Mouse (Mus musculus) MEL (cell line): ENCODE results near the gene Cbr3. TPM values are rescaled to one million over a fixed set of nuclear protein-coding genes. Genes with fewer than 3 reads are reported as not detected.

Source experiments
- DNase-seq: peaks from one replicate; pipeline ENCODE4 v3.0.0; 2011; ENCODE audit warnings: low read depth, low spot score
- H3K27ac ChIP-seq: 2 replicates; pipeline ENCODE4 v1.5.1; 2012; ENCODE audit warnings: low read depth, mild to moderate bottlenecking, control low read depth, low read length, moderate library complexity; ENCODE audit not compliant: control insufficient read depth
- H3K27me3 ChIP-seq, 2 experiments: fragments of 150-350 bp in 1 of 2; sonication (generic) in 1 of 2; 2 replicates each; pipeline ENCODE4 v1.6.1; 2012; ENCODE audit warnings: low read length in 2 of 2, mild to moderate bottlenecking in 2 of 2, improper control_type of control experiment in 1 of 2, moderate library complexity in 1 of 2; ENCODE audit not compliant: insufficient read depth in 2 of 2, control insufficient read depth in 1 of 2
- H3K36me3 ChIP-seq, 2 experiments: 2 replicates each; pipeline ENCODE4 v1.6.1; 2012 to 2014; ENCODE audit warnings: low read length in 2 of 2, improper control_type of control experiment in 1 of 2, inconsistent platforms in 1 of 2, mild to moderate bottlenecking in 1 of 2; ENCODE audit not compliant: insufficient read depth in 2 of 2, control insufficient read depth in 1 of 2
- H3K4me1 ChIP-seq, 2 experiments: fragments of 150-350 bp in 1 of 2; sonication (generic) in 1 of 2; 2 replicates each; pipeline ENCODE4 v1.6.1; 2012; ENCODE audit warnings: low read length in 2 of 2, improper control_type of control experiment in 1 of 2, mild to moderate bottlenecking in 1 of 2; ENCODE audit not compliant: insufficient read depth in 2 of 2, control insufficient read depth in 1 of 2
- H3K4me3 ChIP-seq, 2 experiments: fragments of 150-350 bp in 1 of 2; sonication (generic) in 1 of 2; 2 replicates each; pipeline ENCODE4 v1.5.1; 2012; ENCODE audit warnings: low read depth in 2 of 2, low read length in 2 of 2, mild to moderate bottlenecking in 2 of 2, moderate library complexity in 2 of 2, control low read depth in 1 of 2, improper control_type of control experiment in 1 of 2; ENCODE audit not compliant: control insufficient read depth in 1 of 2, insufficient read depth in 1 of 2
- H3K79me2 ChIP-seq: 2 replicates; pipeline ENCODE4 v1.6.1; 2012; ENCODE audit warnings: mild to moderate bottlenecking, low read length, moderate library complexity; ENCODE audit not compliant: control insufficient read depth, poor library complexity, insufficient read depth
- H3K9ac ChIP-seq: 2 replicates; pipeline ENCODE4 v1.6.1; 2012; ENCODE audit warnings: low read depth, mild to moderate bottlenecking, control low read depth, low read length, moderate library complexity; ENCODE audit not compliant: control insufficient read depth, poor library complexity, severe bottlenecking
- H3K9me3 ChIP-seq: fragments of 150-350 bp; sonication (generic); replicated peaks from 2 replicates; pipeline ENCODE4 v1.6.1; 2012; ENCODE audit warnings: mild to moderate bottlenecking, low read length, improper control_type of control experiment, moderate library complexity; ENCODE audit not compliant: insufficient read depth
- CHD2 ChIP-seq: IDR thresholded peaks from 2 replicates; pipeline ENCODE4 v1.6.1; 2011; ENCODE audit warnings: low read length, improper control_type of control experiment
- CTCF ChIP-seq, 3 experiments: IDR thresholded peaks in 2 of 3; conservative IDR thresholded peaks in 1 of 3; 2 replicates each; pipeline ENCODE4 v1.5.1; 2011 to 2012; ENCODE audit warnings: low read length in 3 of 3, low read depth in 2 of 3, mild to moderate bottlenecking in 2 of 3, improper control_type of control experiment in 1 of 3, inconsistent platforms in 1 of 3, mixed read lengths in 1 of 3, moderate library complexity in 1 of 3; ENCODE audit not compliant: control insufficient read depth in 1 of 3, insufficient read depth in 1 of 3, poor library complexity in 1 of 3, severe bottlenecking in 1 of 3
- E2F4 ChIP-seq: IDR thresholded peaks from 2 replicates; pipeline ENCODE4 v1.6.1; 2011; ENCODE audit warnings: low read depth, low read length, improper control_type of control experiment, borderline replicate concordance
- ELF1 ChIP-seq: IDR thresholded peaks from 2 replicates; pipeline ENCODE4 v1.6.1; 2014; ENCODE audit warnings: low read depth, mild to moderate bottlenecking, inconsistent platforms, low read length, improper control_type of control experiment, moderate library complexity
- ETS1 ChIP-seq: IDR thresholded peaks from 2 replicates; pipeline ENCODE4 v1.6.1; 2012; ENCODE audit warnings: low read depth, mild to moderate bottlenecking, inconsistent platforms, low read length, improper control_type of control experiment, moderate library complexity
- GATA1 ChIP-seq: IDR thresholded peaks from 2 replicates; pipeline ENCODE4 v1.6.1; 2011; ENCODE audit warnings: low read depth, low read length, improper control_type of control experiment
- HCFC1 ChIP-seq: IDR thresholded peaks from 2 replicates; pipeline ENCODE4 v1.6.1; 2012; ENCODE audit warnings: low read depth, mild to moderate bottlenecking, inconsistent platforms, low read length, improper control_type of control experiment, moderate library complexity
- JUND ChIP-seq: IDR thresholded peaks from 2 replicates; pipeline ENCODE4 v1.6.1; 2011; ENCODE audit warnings: low read depth, mild to moderate bottlenecking, improper control_type of control experiment, low read length
- KAT2A ChIP-seq: conservative IDR thresholded peaks from 2 replicates; pipeline ENCODE4 v1.6.1; 2012; ENCODE audit warnings: low read depth, low read length, improper control_type of control experiment, inconsistent platforms
- MAFK ChIP-seq: IDR thresholded peaks from 2 replicates; pipeline ENCODE4 v1.6.1; 2011; ENCODE audit warnings: low read depth, mild to moderate bottlenecking, low read length, improper control_type of control experiment, borderline replicate concordance
- MAX ChIP-seq: IDR thresholded peaks from 2 replicates; pipeline ENCODE4 v1.6.1; 2011; ENCODE audit warnings: low read length, improper control_type of control experiment
- MXI1 ChIP-seq: IDR thresholded peaks from 2 replicates; pipeline ENCODE4 v1.6.1; 2011; ENCODE audit warnings: mild to moderate bottlenecking, low read depth, low read length, improper control_type of control experiment
- MYC ChIP-seq: IDR thresholded peaks from 2 replicates; pipeline ENCODE4 v1.6.1; 2011; ENCODE audit warnings: low read depth, mild to moderate bottlenecking, low read length, improper control_type of control experiment, moderate library complexity
- NRF1 ChIP-seq: IDR thresholded peaks from 2 replicates; pipeline ENCODE4 v1.6.1; 2014; ENCODE audit warnings: low read depth, mild to moderate bottlenecking, inconsistent platforms, low read length, improper control_type of control experiment, moderate library complexity; ENCODE audit not compliant: poor library complexity, insufficient read depth, severe bottlenecking
- POLR2AphosphoS2 ChIP-seq: IDR thresholded peaks from 2 replicates; pipeline ENCODE4 v1.6.1; 2011; ENCODE audit warnings: low read length, improper control_type of control experiment
- RAD21 ChIP-seq: IDR thresholded peaks from 2 replicates; pipeline ENCODE4 v1.6.1; 2011; ENCODE audit warnings: mild to moderate bottlenecking, low read depth, low read length, improper control_type of control experiment
- RCOR1 ChIP-seq: IDR thresholded peaks from 2 replicates; pipeline ENCODE4 v1.6.1; 2012; ENCODE audit warnings: low read depth, mild to moderate bottlenecking, inconsistent platforms, low read length, improper control_type of control experiment
- SIN3A ChIP-seq: IDR thresholded peaks from 2 replicates; pipeline ENCODE4 v1.6.1; 2012; ENCODE audit warnings: low read length, improper control_type of control experiment, inconsistent platforms
- TAL1 ChIP-seq: IDR thresholded peaks from 2 replicates; pipeline ENCODE4 v1.6.1; 2012; ENCODE audit warnings: mild to moderate bottlenecking, inconsistent platforms, low read length, moderate library complexity, mixed read lengths
- TBP ChIP-seq: IDR thresholded peaks from 2 replicates; pipeline ENCODE4 v1.8.0; 2011; ENCODE audit warnings: low read depth, low read length, improper control_type of control experiment
- UBTF ChIP-seq: IDR thresholded peaks from 2 replicates; pipeline ENCODE4 v1.6.1; 2012; ENCODE audit warnings: low read depth, mild to moderate bottlenecking, inconsistent platforms, low read length, improper control_type of control experiment, moderate library complexity, borderline replicate concordance; ENCODE audit not compliant: insufficient read depth
- USF1 ChIP-seq: IDR thresholded peaks from 2 replicates; pipeline ENCODE4 v1.6.1; 2014; ENCODE audit warnings: low read depth, mild to moderate bottlenecking, inconsistent platforms, low read length, improper control_type of control experiment, moderate library complexity
- ZKSCAN1 ChIP-seq: IDR thresholded peaks from 2 replicates; pipeline ENCODE4 v1.6.1; 2012; ENCODE audit warnings: low read depth, mild to moderate bottlenecking, inconsistent platforms, low read length, improper control_type of control experiment, moderate library complexity
- ZNF384 ChIP-seq: IDR thresholded peaks from 2 replicates; pipeline ENCODE4 v1.6.1; 2012; ENCODE audit warnings: low read depth, mild to moderate bottlenecking, inconsistent platforms, low read length, improper control_type of control experiment
- polyA plus RNA-seq, 2 experiments: library from polyadenylated mRNA; stranded (reverse) in 1 of 2; unstranded in 1 of 2; fragments of >175 nt in 1 of 2; fragments of >200 nt in 1 of 2; gene quantifications; 2 replicates each; pipeline versions ENCODE4 v1.2.1 to v1.2.4; 2012; ENCODE audit warnings: low replicate concordance in 2 of 2, low read depth in 1 of 2; ENCODE audit not compliant: insufficient read length in 2 of 2, insufficient read depth in 1 of 2, missing spikeins in 1 of 2
- total RNA-seq: library from RNA; depleted of rRNA; stranded (reverse); fragments of 300-350 nt; gene quantifications from 2 replicates; pipeline ENCODE4 v1.2.3, GENCODE M21; 2012

The Cbr3 gene
- total and polyA plus RNA-seq, 3 experiments, result not detected

DNA sequence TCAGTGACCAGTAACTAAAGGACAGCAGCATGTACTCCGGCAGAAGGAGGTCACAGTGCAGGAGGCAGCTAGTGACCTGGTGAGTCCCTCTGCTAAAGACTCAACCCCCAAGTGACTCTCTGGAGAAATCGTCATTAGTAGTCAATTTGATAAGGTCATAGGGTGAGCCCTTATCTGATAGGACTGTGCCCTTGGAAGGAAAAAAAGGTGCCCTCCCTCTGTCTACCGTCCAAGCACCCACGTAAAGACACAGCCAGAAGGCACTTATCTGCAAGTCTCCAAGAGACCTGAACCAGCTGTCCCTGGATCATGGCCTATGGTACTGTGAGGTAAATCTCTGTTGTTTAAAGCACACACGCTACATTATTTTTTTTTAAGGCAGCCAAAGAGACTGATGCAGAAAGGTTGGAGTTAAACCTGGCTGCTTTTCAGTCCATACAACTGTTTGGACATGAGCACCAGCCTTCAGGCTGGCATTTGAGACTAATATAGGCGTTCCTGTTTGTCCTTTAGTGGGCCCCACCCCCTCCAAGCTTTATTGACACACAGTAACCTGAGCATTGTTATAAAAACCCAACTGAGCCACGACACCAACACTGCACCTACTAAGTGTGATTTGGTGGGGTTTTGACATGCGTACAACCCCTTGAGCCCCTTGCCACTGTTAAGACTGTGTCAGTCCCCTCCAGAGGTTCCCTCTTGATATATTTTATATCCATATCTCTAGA, 42.6 kb downstream of the Cbr3 start:
- Histone ChIP-seq H3K4me1 (no peaks in the 10 kb centered on the region), H3K9ac (no peak overlapping the region), H3K36me3 (no peaks in the 10 kb centered on the region), H3K9me3 (no peaks in the 10 kb centered on the region), H3K27ac (no peak overlapping the region), H3K79me2 (no peaks in the 10 kb centered on the region), H3K4me3 (no peak overlapping the region), H3K27me3 (no peaks in the 10 kb centered on the region)
- TF ChIP-seq RAD21, result no peak
- TF ChIP-seq CHD2, result no peak
- no peak for TF ChIP-seq SIN3A
- no peak for DNase-seq

DNA sequence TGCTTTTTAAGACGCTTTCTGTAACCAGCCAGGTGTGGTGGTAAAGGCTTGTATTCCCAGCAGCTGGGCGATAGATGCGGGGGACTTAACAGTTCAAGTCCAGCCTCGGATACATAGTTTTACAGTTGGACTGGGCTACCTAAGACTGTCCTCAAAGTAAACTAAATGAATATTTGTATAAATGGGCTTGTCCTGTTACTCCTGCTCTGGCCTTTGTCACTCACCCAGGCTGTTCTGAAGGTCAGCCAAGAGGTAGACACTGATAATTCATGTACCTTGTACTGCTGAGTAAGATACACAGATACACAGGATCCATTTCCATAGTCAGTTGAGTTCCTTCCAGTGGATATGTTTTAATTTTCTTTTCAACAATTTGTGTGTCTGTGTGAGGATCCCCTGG, 43.2 kb downstream of the Cbr3 start:
- Histone ChIP-seq H3K27ac (no peak overlapping the region), H3K27me3 (no peaks in the 10 kb centered on the region), H3K4me3 (no peak overlapping the region), H3K9ac (no peak overlapping the region), H3K9me3 (no peaks in the 10 kb centered on the region), H3K79me2 (no peaks in the 10 kb centered on the region), H3K4me1 (no peaks in the 10 kb centered on the region), H3K36me3 (no peaks in the 10 kb centered on the region)
- no peak for DNase-seq
- TF ChIP-seq CHD2 (no peak), UBTF (no peak), E2F4 (no peak), MXI1 (no peak), ETS1 (no peak), USF1 (no peak), KAT2A (no peak), SIN3A (no peak)

GRCm38 (mm10) chr16:93728676-93729075, 45.7 kb downstream of the Cbr3 start:
- no peaks in the 10 kb centered on the region for H3K36me3 ChIP-seq
- no peaks in the 10 kb centered on the region for H3K4me1 ChIP-seq
- no peak for DNase-seq
- TF ChIP-seq ELF1 (no peak), POLR2AphosphoS2 (no peak), TBP (no peak), NRF1 (no peak), ZKSCAN1 (no peak), UBTF (no peak), MAFK (no peak), ETS1 (no peak), ZNF384 (no peak), JUND (no peak), GATA1 (no peak), RCOR1 (no peak), MAX (no peak), HCFC1 (no peak), TAL1 (no peak), MYC (no peak), CTCF (IDR thresholded peaks at IDR 0.05 in 2 of 3, conservative IDR thresholded peaks at IDR 0.05 in 1 of 3; ENCODE audit: control insufficient read depth in 1 of 3, insufficient read depth in 1 of 3, low read depth in 2 of 3, low read length in 3 of 3, poor library complexity in 1 of 3, severe bottlenecking in 1 of 3) (no peak)
- no peaks in the 10 kb centered on the region for H3K27me3 ChIP-seq
- H3K9ac ChIP-seq, result no peak overlapping the region
- no peak overlapping the region for H3K27ac ChIP-seq
- no peak overlapping the region for H3K4me3 ChIP-seq
- no peaks in the 10 kb centered on the region for H3K9me3 ChIP-seq
- H3K79me2 ChIP-seq, result no peaks in the 10 kb centered on the region
